Mouse (Mus musculus): Measurements from ENCODE around the gene Pank3. TPM values are rescaled to one million over a fixed set of nuclear protein-coding genes. Genes with fewer than 3 reads are reported as not detected.
"Not testable (repeated sequence)": the region's sequence is repeated elsewhere in the genome, so short reads cannot be mapped to it uniquely, and the experiment has no call there.

Gene Pank3
- polyA plus RNA-seq, 1 experiment from 2014 or later = 26.4 TPM

GRCm38 (mm10) chr11:35784002-35784401 lies 14.7 kb downstream of the Pank3 start:
- 87% methylated on average over 3 of the region's 3 CpGs for WGBS
- Histone ChIP-seq H3K36me3 (ENCODE audit: control insufficient read depth, insufficient read depth, low read length) (peaks cover 84% of the 10 kb centered on the region), H3K4me3 (ENCODE audit: low read depth, low read length) (no peak overlapping the region), H3K27me3 (replicated peaks; ENCODE audit: control insufficient read depth, insufficient read depth, low read length) (no peaks in the 10 kb centered on the region), H3K4me1 (replicated peaks; ENCODE audit: control insufficient read depth, insufficient read depth, low read length) (no peaks in the 10 kb centered on the region), H3K27ac (ENCODE audit: low read depth) (no peak overlapping the region), H3K9ac (ENCODE audit: low read length) (no peak overlapping the region), H3K4me2 (ENCODE audit: low read length) (no peak overlapping the region), H3K9me3 (ENCODE audit: control insufficient read depth, low read length) (no peaks in the 10 kb centered on the region)
- ATAC-seq (replicated peaks; ENCODE audit: low FRiP score, low TSS enrichment, low read depth) (no peak), DNase-seq (ENCODE audit: low spot score) (no peak)

- Histone ChIP-seq H3K27ac (ENCODE audit: low read depth) (no peak overlapping the region), H3K9me3 (ENCODE audit: control insufficient read depth, low read length) (no peaks in the 10 kb centered on the region), H3K36me3 (ENCODE audit: control insufficient read depth, insufficient read depth, low read length) (peaks cover 84% of the 10 kb centered on the region), H3K4me3 (ENCODE audit: low read depth, low read length) (no peak overlapping the region), H3K9ac (ENCODE audit: low read length) (no peak overlapping the region), H3K4me1 (replicated peaks; ENCODE audit: control insufficient read depth, insufficient read depth, low read length) (no peaks in the 10 kb centered on the region), H3K27me3 (replicated peaks; ENCODE audit: control insufficient read depth, insufficient read depth, low read length) (no peaks in the 10 kb centered on the region), H3K4me2 (ENCODE audit: low read length) (no peak overlapping the region)
- DNase-seq (ENCODE audit: low spot score) (peak; percentile 49), ATAC-seq (replicated peaks; ENCODE audit: low FRiP score, low TSS enrichment, low read depth) (no peak)
- WGBS = 96% methylated on average over 4 of the region's 4 CpGs
Measured at GRCm38 (mm10) chr11:35784537-35784936, 15.3 kb downstream of the Pank3 start.

GRCm38 (mm10) chr11:35788443-35788842 lies 19.2 kb downstream of the Pank3 start:
- ATAC-seq (replicated peaks; ENCODE audit: low FRiP score, low TSS enrichment, low read depth) = no peak

GRCm38 (mm10) chr11:35792800-35793199 lies 23.5 kb downstream of the Pank3 start:
- H3K4me2 ChIP-seq (ENCODE audit: low read length); H3K9me3 ChIP-seq (ENCODE audit: control insufficient read depth, low read length); ATAC-seq (replicated peaks; ENCODE audit: low FRiP score, low TSS enrichment, low read depth); H3K9ac ChIP-seq (ENCODE audit: low read length); H3K4me3 ChIP-seq (ENCODE audit: low read depth, low read length); H3K27ac ChIP-seq (ENCODE audit: low read depth); H3K4me1 ChIP-seq (replicated peaks; ENCODE audit: control insufficient read depth, insufficient read depth, low read length): not testable (repeated sequence)
- Histone ChIP-seq H3K36me3 (ENCODE audit: control insufficient read depth, insufficient read depth, low read length) (peaks cover 30% of the 10 kb centered on the region), H3K27me3 (replicated peaks; ENCODE audit: control insufficient read depth, insufficient read depth, low read length) (peaks cover 32% of the 10 kb centered on the region)
- 84% methylated on average over 5 of the region's 5 CpGs for WGBS
- DNase-seq (ENCODE audit: low spot score) = peak; percentile 47

More at GRCm38 (mm10) chr11:35788443-35788842, 19.2 kb downstream of the Pank3 start:
- no peaks in the 10 kb centered on the region for H3K9me3 ChIP-seq (ENCODE audit: control insufficient read depth, low read length)
- H3K4me3 ChIP-seq (ENCODE audit: low read depth, low read length) = no peak overlapping the region
- H3K9ac ChIP-seq (ENCODE audit: low read length) = no peak overlapping the region
- 81% methylated on average over 2 of the region's 2 CpGs for WGBS
- peaks cover 67% of the 10 kb centered on the region for H3K36me3 ChIP-seq (ENCODE audit: control insufficient read depth, insufficient read depth, low read length)
- peak; percentile 35 for DNase-seq (ENCODE audit: low spot score)
- no peak overlapping the region for H3K4me2 ChIP-seq (ENCODE audit: low read length)
- no peak overlapping the region for H3K27ac ChIP-seq (ENCODE audit: low read depth)
- H3K4me1 ChIP-seq (replicated peaks; ENCODE audit: control insufficient read depth, insufficient read depth, low read length) = no peaks in the 10 kb centered on the region
- H3K27me3 ChIP-seq (replicated peaks; ENCODE audit: control insufficient read depth, insufficient read depth, low read length) = no peaks in the 10 kb centered on the region

- H3K9ac ChIP-seq (ENCODE audit: low read length) = no peak overlapping the region
- H3K27ac ChIP-seq (ENCODE audit: low read depth) = no peak overlapping the region
- peak; percentile 54 for DNase-seq (ENCODE audit: low spot score)
- H3K4me1 ChIP-seq (replicated peaks; ENCODE audit: control insufficient read depth, insufficient read depth, low read length) = 0 out of 2 replicates have a peak, but pooled peaks cover 7% of the 10 kb centered on the region
- H3K4me3 ChIP-seq (ENCODE audit: low read depth, low read length) = peak overlapping the region; percentile 29
- peaks cover 56% of the 10 kb centered on the region for H3K27me3 ChIP-seq (replicated peaks; ENCODE audit: control insufficient read depth, insufficient read depth, low read length)
- H3K36me3 ChIP-seq (ENCODE audit: control insufficient read depth, insufficient read depth, low read length) = no peaks in the 10 kb centered on the region
- H3K9me3 ChIP-seq (ENCODE audit: control insufficient read depth, low read length) = no peaks in the 10 kb centered on the region
- WGBS = 6% methylated on average over 65 of the region's 86 CpGs
- peak overlapping the region; percentile 54 for H3K4me2 ChIP-seq (ENCODE audit: low read length)
- 0 out of 2 replicates have a peak, but pooled peaks have one; percentile 19 for ATAC-seq (replicated peaks; ENCODE audit: low FRiP score, low TSS enrichment, low read depth)
Measured at GRCm38 (mm10) chr11:35797751-35798494, 28.6 kb downstream of the Pank3 start.

GRCm38 (mm10) chr11:35798495-35798820 lies 29.2 kb downstream of the Pank3 start:
- H3K36me3 ChIP-seq (ENCODE audit: control insufficient read depth, insufficient read depth, low read length) = no peaks in the 10 kb centered on the region
- 2% methylated on average over 23 of the region's 23 CpGs for WGBS
- H3K27me3 ChIP-seq (replicated peaks; ENCODE audit: control insufficient read depth, insufficient read depth, low read length) = peaks cover 56% of the 10 kb centered on the region
- H3K4me1 ChIP-seq (replicated peaks; ENCODE audit: control insufficient read depth, insufficient read depth, low read length) = 0 out of 2 replicates have a peak, but pooled peaks cover 7% of the 10 kb centered on the region
- DNase-seq (ENCODE audit: low spot score) (peak; percentile 57), ATAC-seq (replicated peaks; ENCODE audit: low FRiP score, low TSS enrichment, low read depth) (0 out of 2 replicates have a peak, but pooled peaks have one; percentile 19)
- H3K27ac ChIP-seq (ENCODE audit: low read depth) = no peak overlapping the region
- H3K4me2 ChIP-seq (ENCODE audit: low read length) = peak overlapping the region; percentile 54
- H3K9ac ChIP-seq (ENCODE audit: low read length) = no peak overlapping the region
- no peaks in the 10 kb centered on the region for H3K9me3 ChIP-seq (ENCODE audit: control insufficient read depth, low read length)
- peak overlapping the region; percentile 29 for H3K4me3 ChIP-seq (ENCODE audit: low read depth, low read length)

GRCm38 (mm10) chr11:35798874-35799273 lies 29.6 kb downstream of the Pank3 start, which contains the start of gene Fbll1:
Gene Fbll1 (minus strand): TSS chr11:35798884.
- ATAC-seq (replicated peaks; ENCODE audit: low FRiP score, low TSS enrichment, low read depth) = no peak
- 17% methylated on average over 11 of the region's 11 CpGs for WGBS

GRCm38 (mm10) chr11:35801332-35801731 lies 32.0 kb downstream of the Pank3 start:
- H3K27ac ChIP-seq (ENCODE audit: low read depth) = no peak overlapping the region
- H3K4me3 ChIP-seq (ENCODE audit: low read depth, low read length) = no peak overlapping the region
- H3K9ac ChIP-seq (ENCODE audit: low read length) = no peak overlapping the region
- peaks cover 39% of the 10 kb centered on the region for H3K27me3 ChIP-seq (replicated peaks; ENCODE audit: control insufficient read depth, insufficient read depth, low read length)
- H3K4me2 ChIP-seq (ENCODE audit: low read length) = no peak overlapping the region
- 0 out of 2 replicates have a peak, but pooled peaks cover 7% of the 10 kb centered on the region for H3K4me1 ChIP-seq (replicated peaks; ENCODE audit: control insufficient read depth, insufficient read depth, low read length)
- H3K9me3 ChIP-seq (ENCODE audit: control insufficient read depth, low read length) = no peaks in the 10 kb centered on the region
- 81% methylated on average over 5 of the region's 5 CpGs for WGBS
- DNase-seq (ENCODE audit: low spot score) (no peak), ATAC-seq (replicated peaks; ENCODE audit: low FRiP score, low TSS enrichment, low read depth) (no peak)
- no peaks in the 10 kb centered on the region for H3K36me3 ChIP-seq (ENCODE audit: control insufficient read depth, insufficient read depth, low read length)

More at GRCm38 (mm10) chr11:35798874-35799273, 29.6 kb downstream of the Pank3 start, which contains the start of gene Fbll1:
- DNase-seq (ENCODE audit: low spot score) = peak; percentile 86
- no peaks in the 10 kb centered on the region for H3K36me3 ChIP-seq (ENCODE audit: control insufficient read depth, insufficient read depth, low read length)
- H3K9me3 ChIP-seq (ENCODE audit: control insufficient read depth, low read length) = no peaks in the 10 kb centered on the region
- peak within 1 kb of the TSS; percentile 29 for H3K4me3 ChIP-seq (ENCODE audit: low read depth, low read length)
- H3K4me2 ChIP-seq (ENCODE audit: low read length) = peak within 1 kb of the TSS; percentile 54
- 0 out of 2 replicates have a peak, but pooled peaks cover 7% of the 10 kb centered on the region for H3K4me1 ChIP-seq (replicated peaks; ENCODE audit: control insufficient read depth, insufficient read depth, low read length)
- H3K27ac ChIP-seq (ENCODE audit: low read depth) = no peak within 1 kb of the TSS
- no peak within 1 kb of the TSS for H3K9ac ChIP-seq (ENCODE audit: low read length)
- H3K27me3 ChIP-seq (replicated peaks; ENCODE audit: control insufficient read depth, insufficient read depth, low read length) = peaks cover 56% of the 10 kb centered on the region

All from intestine, embryonic 14.5 days (tissue).